Mouse (Mus musculus) liver, postnatal 0 days (tissue): ENCODE results near the gene Bcr. TPM values are rescaled to one million over a fixed set of nuclear protein-coding genes. Genes with fewer than 3 reads are reported as not detected.

Experiments
- ATAC-seq: fragments of 200-750 bp; cut with Nextera tagmentation; 2 replicates; pipeline ENCODE4 v1.8.0; 2017; ENCODE audit warnings: mild to moderate bottlenecking, moderate library complexity
- DNase-seq: peaks from one replicate; pipeline ENCODE4 v3.0.0-alpha.2; 2016
- H3K27ac ChIP-seq: fragments of 300-500 bp; sonication (generic); 2 replicates; pipeline ENCODE4 v1.5.1; 2014; ENCODE audit warnings: antibody characterized with exemption, moderate library complexity, mild to moderate bottlenecking, low read depth
- H3K27me3 ChIP-seq: fragments of 300-500 bp; sonication (generic); 2 replicates; pipeline ENCODE4 v1.6.1; 2014; ENCODE audit warnings: low read length, control low read depth, mixed read lengths; ENCODE audit not compliant: insufficient read depth
- H3K36me3 ChIP-seq: fragments of 300-500 bp; sonication (generic); replicated peaks from 2 replicates; pipeline ENCODE4 v1.6.1; 2014; ENCODE audit warnings: mild to moderate bottlenecking, control low read depth, low read length, moderate library complexity, mixed read lengths; ENCODE audit not compliant: insufficient read depth
- H3K4me1 ChIP-seq: fragments of 300-500 bp; sonication (generic); 2 replicates; pipeline ENCODE4 v1.6.1; 2014; ENCODE audit warnings: antibody characterized with exemption, mild to moderate bottlenecking, control low read depth; ENCODE audit not compliant: insufficient read depth
- H3K4me2 ChIP-seq: fragments of 300-500 bp; sonication (generic); 2 replicates; pipeline ENCODE4 v1.6.1; 2014; ENCODE audit warnings: low read depth, mild to moderate bottlenecking, low read length, moderate library complexity, mixed read lengths
- H3K4me3 ChIP-seq: fragments of 300-500 bp; sonication (generic); 2 replicates; pipeline ENCODE4 v1.5.1; 2014; ENCODE audit warnings: low read depth, low read length
- H3K9ac ChIP-seq: fragments of 300-500 bp; sonication (generic); replicated peaks from 2 replicates; pipeline ENCODE4 v1.6.1; 2014; ENCODE audit warnings: mild to moderate bottlenecking, moderate library complexity
- H3K9me3 ChIP-seq: fragments of 300-500 bp; sonication (generic); 2 replicates; pipeline ENCODE4 v1.6.1; 2016; ENCODE audit warnings: mild to moderate bottlenecking, control low read depth, low read length, mixed read lengths
- CTCF ChIP-seq: sonication (generic); IDR thresholded peaks from 2 replicates; pipeline ENCODE4 v1.5.1; 2016; ENCODE audit warnings: antibody characterized with exemption, low read depth
- EP300 ChIP-seq: IDR thresholded peaks from 2 replicates; pipeline ENCODE4 v1.6.1; 2016; ENCODE audit warnings: antibody characterized with exemption, low read depth, mild to moderate bottlenecking
- WGBS: fragments of 180-500 bp; shearing (Covaris S2); extraction: QIAGEN DNeasy Blood & Tissue Kit; methylation state at CpG from one replicate; pipeline ENCODE4 v1.1.7; 2014; ENCODE audit not compliant: insufficient replicate concordance; 5-methylcytosine and 5-hydroxymethylcytosine counted together
- polyA plus RNA-seq: library from polyadenylated mRNA; unstranded; fragments of >200 nt; fragmentation: Nextera tagmentation; extraction: Ambion mirVana; gene quantifications from 2 replicates; pipeline ENCODE4 v1.2.1, GENCODE M21; 2015

Gene Bcr
- polyA plus RNA-seq, 1 experiment from 2014 or later, result 3.4 TPM

DNA sequence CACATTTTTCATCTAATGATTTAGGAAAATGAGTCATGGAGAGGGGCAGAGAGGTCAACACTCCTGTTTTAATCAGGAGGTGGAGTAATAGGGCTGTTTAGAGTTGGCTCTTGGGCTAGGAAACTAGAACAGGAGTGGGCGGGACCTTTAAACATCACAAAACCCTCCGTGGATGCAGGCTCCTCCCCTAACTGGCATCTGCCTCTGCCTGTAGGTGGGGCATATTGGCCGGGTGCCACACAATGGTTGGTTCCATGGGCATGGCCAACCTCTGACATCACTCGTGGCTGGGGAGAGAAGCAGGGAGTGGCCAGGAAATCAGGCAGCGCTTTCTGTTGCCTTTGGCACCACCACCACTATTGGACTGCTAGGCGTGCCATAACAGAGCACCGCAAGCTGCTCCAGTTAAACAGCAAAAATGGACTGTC, 68.9 kb downstream of the Bcr start:
- H3K4me3 ChIP-seq, result no peak overlapping the region
- H3K27me3 ChIP-seq, result no peaks in the 10 kb centered on the region
- TF ChIP-seq CTCF, result 0 out of 2 replicates have a peak, but pooled peaks have one; percentile 4
- TF ChIP-seq EP300, result no peak
- ATAC-seq, result peak; percentile 15; the same call in 1 of the 2 replicates
- peaks cover 29% of the 10 kb centered on the region for H3K36me3 ChIP-seq
- H3K9ac ChIP-seq, result no peak overlapping the region
- no peak overlapping the region for H3K27ac ChIP-seq
- DNase-seq, result peak; percentile 48
- WGBS, result 68% methylated on average over 7 of the region's 7 CpGs
- H3K9me3 ChIP-seq, result no peaks in the 10 kb centered on the region
- H3K4me2 ChIP-seq, result no peak overlapping the region
- no peaks in the 10 kb centered on the region; the same call in 1 of the 2 replicates for H3K4me1 ChIP-seq

GRCm38 (mm10) chr10:75130372-75131046, 70.1 kb downstream of the Bcr start:
- no peaks in the 10 kb centered on the region for H3K9me3 ChIP-seq
- 49% methylated on average over 4 of the region's 4 CpGs for WGBS
- TF ChIP-seq CTCF, result no peak
- no peak for TF ChIP-seq EP300
- no peaks in the 10 kb centered on the region for H3K27me3 ChIP-seq
- DNase-seq, result no peak
- ATAC-seq, result no peak
- H3K36me3 ChIP-seq, result peaks cover 24% of the 10 kb centered on the region
- no peak overlapping the region for H3K9ac ChIP-seq
- H3K4me3 ChIP-seq, result no peak overlapping the region
- H3K27ac ChIP-seq, result no peak overlapping the region
- no peak overlapping the region for H3K4me2 ChIP-seq
- no peaks in the 10 kb centered on the region; the same call in 1 of the 2 replicates for H3K4me1 ChIP-seq

DNA sequence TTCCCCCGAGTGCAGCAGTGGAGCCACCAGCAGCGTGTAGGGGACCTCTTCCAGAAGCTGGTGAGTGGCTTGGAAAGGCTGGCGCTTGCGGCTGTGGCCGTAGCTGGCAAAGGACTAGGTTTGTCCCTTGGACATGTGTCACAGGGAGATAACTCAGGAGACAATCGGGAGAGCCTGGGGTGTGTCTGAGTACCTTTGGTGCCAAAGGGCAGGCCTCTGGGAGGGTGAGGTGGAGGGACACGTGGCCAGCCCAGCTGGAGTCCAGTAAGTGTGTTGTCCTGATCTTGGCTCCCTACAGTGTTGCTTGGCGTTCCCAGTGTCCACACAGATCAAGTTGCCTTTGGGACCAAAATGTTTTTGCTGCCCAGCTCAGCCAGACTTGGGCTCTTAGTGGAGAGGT, 71.2 kb downstream of the Bcr start:
- Histone ChIP-seq H3K9ac (no peak overlapping the region), H3K27me3 (no peaks in the 10 kb centered on the region), H3K27ac (no peak overlapping the region), H3K4me1 (no peaks in the 10 kb centered on the region; the same call in 1 of the 2 replicates), H3K4me3 (no peak overlapping the region), H3K4me2 (no peak overlapping the region), H3K36me3 (peaks cover 31% of the 10 kb centered on the region), H3K9me3 (no peaks in the 10 kb centered on the region)
- DNase-seq (no peak), ATAC-seq (no peak)
- TF ChIP-seq EP300, result no peak
- no peak for TF ChIP-seq CTCF
- WGBS, result 62% methylated on average over 8 of the region's 8 CpGs

GRCm38 (mm10) chr10:75134861-75135517, 74.6 kb downstream of the Bcr start:
- no peaks in the 10 kb centered on the region for H3K27me3 ChIP-seq
- H3K4me1 ChIP-seq, result no peaks in the 10 kb centered on the region
- H3K9me3 ChIP-seq, result no peaks in the 10 kb centered on the region
- H3K9ac ChIP-seq, result no peak overlapping the region
- H3K4me3 ChIP-seq, result no peak overlapping the region
- 89% methylated on average over 15 of the region's 15 CpGs for WGBS
- no peak for ATAC-seq
- DNase-seq, result no peak
- H3K4me2 ChIP-seq, result no peak overlapping the region
- no peak overlapping the region for H3K27ac ChIP-seq
- TF ChIP-seq EP300 (no peak), CTCF (no peak)
- peaks cover 49% of the 10 kb centered on the region for H3K36me3 ChIP-seq

DNA sequence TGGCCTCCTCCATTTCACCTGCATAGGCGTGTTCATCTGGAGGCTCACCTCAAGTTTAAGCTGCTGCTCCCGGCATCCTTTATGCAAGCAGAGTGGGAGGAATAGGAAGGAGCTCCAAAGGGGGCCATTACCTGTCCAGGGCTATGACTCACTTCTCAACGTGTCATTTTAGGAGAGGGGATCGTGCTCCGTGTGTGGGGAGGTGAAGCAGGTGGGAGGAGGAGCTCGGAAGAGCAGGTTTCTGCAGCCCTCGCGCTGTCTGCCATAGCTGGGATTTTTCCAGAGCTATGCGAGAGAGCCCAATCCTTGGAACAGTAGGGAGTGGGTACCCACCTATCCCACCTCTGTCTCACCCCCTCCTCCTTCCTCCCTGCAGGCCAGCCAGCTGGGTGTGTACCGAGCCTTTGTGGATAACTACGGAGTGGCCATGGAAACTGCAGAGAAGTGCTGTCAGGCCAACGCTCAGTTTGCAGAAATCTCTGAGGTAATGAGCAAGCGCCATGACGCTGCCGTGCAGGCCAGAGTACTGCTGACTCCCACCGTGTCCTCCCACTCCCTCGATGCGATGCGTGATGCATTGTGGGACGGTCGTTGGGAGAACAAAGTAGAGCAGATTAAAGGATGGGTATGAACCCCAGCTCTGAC, 75.2 kb downstream of the Bcr start:
- 90% methylated on average over 21 of the region's 21 CpGs for WGBS
- no peak overlapping the region for H3K9ac ChIP-seq
- ATAC-seq, result no peak
- no peak overlapping the region for H3K27ac ChIP-seq
- H3K27me3 ChIP-seq, result no peaks in the 10 kb centered on the region
- DNase-seq, result no peak
- H3K4me3 ChIP-seq, result no peak overlapping the region
- H3K36me3 ChIP-seq, result peaks cover 49% of the 10 kb centered on the region
- no peak overlapping the region for H3K4me2 ChIP-seq
- TF ChIP-seq EP300 (no peak), CTCF (no peak)
- H3K4me1 ChIP-seq, result no peaks in the 10 kb centered on the region
- no peaks in the 10 kb centered on the region for H3K9me3 ChIP-seq

DNA sequence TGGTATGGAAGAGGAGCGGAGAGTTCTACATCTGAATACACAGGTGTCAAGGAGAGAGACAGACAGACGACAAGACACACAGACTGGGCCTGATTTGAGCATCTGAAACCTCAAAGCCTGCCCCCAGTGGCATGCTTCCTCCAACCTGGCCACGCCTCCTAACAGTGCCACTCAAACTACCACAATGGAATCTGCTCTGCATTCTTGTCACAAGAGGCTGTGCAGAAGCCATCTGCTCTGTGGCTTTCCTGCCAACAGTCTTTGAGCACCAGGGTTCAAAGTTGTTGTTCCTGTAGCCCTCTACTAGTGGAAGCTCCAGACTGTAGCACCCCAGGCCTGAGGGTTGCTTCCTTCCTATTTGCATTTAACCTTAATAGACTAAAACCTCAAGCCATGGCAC, 76.8 kb downstream of the Bcr start:
- Histone ChIP-seq H3K4me2 (no peak overlapping the region), H3K27ac (no peak overlapping the region), H3K9me3 (no peaks in the 10 kb centered on the region), H3K4me1 (no peaks in the 10 kb centered on the region), H3K36me3 (peaks cover 42% of the 10 kb centered on the region), H3K9ac (no peak overlapping the region), H3K27me3 (no peaks in the 10 kb centered on the region), H3K4me3 (no peak overlapping the region)
- ATAC-seq (peak; percentile 55; the same call in 1 of the 2 replicates), DNase-seq (peak; percentile 42)
- WGBS, result 55% methylated on average over 3 of the region's 3 CpGs
- TF ChIP-seq CTCF, result peak; percentile 40
- TF ChIP-seq EP300, result no peak
